Mouse (Mus musculus): ENCODE data around the gene Vegfb.
"Not testable (repeated sequence)": the region's sequence is repeated elsewhere in the genome, so short reads cannot be mapped to it uniquely, and the experiment has no call there.

Vegfb gene

GRCm38 (mm10) chr19:6992011-6992858 lies 4.8 kb upstream of the Vegfb start, which contains the start of gene Dnajc4:
Gene Dnajc4, minus strand, starts transcription at chr19:6992572.
- DNase-seq (ENCODE audit: low spot score) = peak; percentile 87

- DNase-seq (ENCODE audit: low spot score) = not testable (repeated sequence)
These were observed 3.7 kb upstream of the Vegfb start for GRCm38 (mm10) chr19:6991166-6991565.

- no peak for DNase-seq (ENCODE audit: low spot score)
These were observed 3.3 kb upstream of the Vegfb start for GRCm38 (mm10) chr19:6990712-6991111.

GRCm38 (mm10) chr19:6989251-6989650 lies 1.8 kb upstream of the Vegfb start:
- DNase-seq (ENCODE audit: low spot score) = no peak

- no peak for DNase-seq (ENCODE audit: low spot score)
These were observed 444 bp upstream of the Vegfb start for GRCm38 (mm10) chr19:6987904-6988285.

GRCm38 (mm10) chr19:6985951-6986708 lies 1.3 kb downstream of the Vegfb start:
- DNase-seq (ENCODE audit: low spot score) = no peak

GRCm38 (mm10) chr19:6985300-6985699 lies 2.2 kb downstream of the Vegfb start:
- DNase-seq (ENCODE audit: low spot score) = no peak

- DNase-seq (ENCODE audit: low spot score) = no peak
These were observed 3.8 kb downstream of the Vegfb start for GRCm38 (mm10) chr19:6983621-6984020.

GRCm38 (mm10) chr19:6981465-6981864 lies 6.0 kb downstream of the Vegfb start:
- DNase-seq (ENCODE audit: low spot score) = no peak

GRCm38 (mm10) chr19:6980381-6981093 lies 6.9 kb downstream of the Vegfb start, which contains the start of gene Fkbp2:
Gene Fkbp2, minus strand, starts transcription at chr19:6980501.
- DNase-seq (ENCODE audit: low spot score) = peak; percentile 97

- peak; percentile 99 for DNase-seq (ENCODE audit: low spot score)
These were observed 7.7 kb downstream of the Vegfb start for GRCm38 (mm10) chr19:6979486-6980380.

GRCm38 (mm10) chr19:6979001-6979479 lies 8.4 kb downstream of the Vegfb start:
- no peak for DNase-seq (ENCODE audit: low spot score)

- no peak for DNase-seq (ENCODE audit: low spot score)
These were observed 8.8 kb downstream of the Vegfb start for GRCm38 (mm10) chr19:6978639-6978974.

GRCm38 (mm10) chr19:6977759-6978638 lies 9.5 kb downstream of the Vegfb start:
- no peak for DNase-seq (ENCODE audit: low spot score)

- DNase-seq (ENCODE audit: low spot score) = no peak
These were observed 11.6 kb downstream of the Vegfb start, which contains the start of gene Plcb3 for GRCm38 (mm10) chr19:6975537-6976521. Gene Plcb3, minus strand, starts transcription at chr19:6976470.

GRCm38 (mm10) chr19:6974211-6975205 lies 12.9 kb downstream of the Vegfb start, which contains the start of gene Ppp1r14b:
Gene Ppp1r14b, plus strand, starts transcription at chr19:6974968.
- DNase-seq (ENCODE audit: low spot score) = peak; percentile 65

- DNase-seq (ENCODE audit: low spot score) = no peak
These were observed 13.8 kb downstream of the Vegfb start for GRCm38 (mm10) chr19:6973581-6974190.
